Mouse (Mus musculus) kidney, postnatal 25 days (tissue): Measurements from ENCODE around the gene Inppl1.

Source experiments
- DNase-seq, 2 experiments: peaks; one replicate each; pipeline ENCODE4 v3.0.0; 2021; ENCODE audit warnings: mixed read lengths in 2 of 2

Gene Inppl1

GRCm38 (mm10) chr7:101837154-101837605, 849 bp downstream of the Inppl1 start:
- peak in 1 of 2 experiments; percentile 29 for DNase-seq

- peak; percentile 83 to 87 for DNase-seq
Measured at GRCm38 (mm10) chr7:101836271-101837153, 1.5 kb downstream of the Inppl1 start.

DNA sequence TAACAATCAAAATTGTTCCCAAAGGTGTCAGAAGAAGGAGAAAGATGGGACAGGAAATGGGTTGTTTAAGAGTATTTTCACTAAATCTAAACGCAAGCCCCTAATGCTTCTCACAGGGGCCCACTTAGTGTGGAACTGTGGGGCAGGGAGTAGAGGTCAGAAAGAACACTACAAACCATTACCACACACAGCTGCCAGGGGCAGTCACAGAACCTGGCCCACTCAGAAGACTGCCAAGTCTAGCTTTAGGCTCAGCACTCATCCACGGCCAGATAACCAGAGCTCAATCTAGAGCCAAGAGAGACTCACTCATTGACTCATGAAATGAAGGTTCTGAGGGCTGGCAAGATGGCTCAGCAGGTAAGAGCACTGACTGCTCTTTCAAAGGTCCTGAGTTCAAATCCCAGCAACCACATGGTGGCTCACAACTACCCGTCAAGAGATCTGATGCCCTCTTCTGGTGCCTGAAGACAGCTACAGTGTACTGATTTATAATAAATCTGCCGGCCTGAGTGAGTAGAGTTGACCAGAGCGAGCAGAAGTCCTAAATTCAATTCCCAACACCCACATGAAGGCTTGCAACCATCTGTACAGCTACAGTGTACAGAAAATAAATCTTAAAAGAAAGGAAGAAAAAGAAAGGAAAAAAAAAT, 2.4 kb downstream of the Inppl1 start:
- DNase-seq, result no peak

GRCm38 (mm10) chr7:101834903-101835302, 3.1 kb downstream of the Inppl1 start:
- no peak for DNase-seq

- DNase-seq, result no peak
Measured at GRCm38 (mm10) chr7:101833916-101834584, 4.0 kb downstream of the Inppl1 start.

- no peak for DNase-seq
Measured at GRCm38 (mm10) chr7:101833352-101833751, 4.7 kb downstream of the Inppl1 start.

DNA sequence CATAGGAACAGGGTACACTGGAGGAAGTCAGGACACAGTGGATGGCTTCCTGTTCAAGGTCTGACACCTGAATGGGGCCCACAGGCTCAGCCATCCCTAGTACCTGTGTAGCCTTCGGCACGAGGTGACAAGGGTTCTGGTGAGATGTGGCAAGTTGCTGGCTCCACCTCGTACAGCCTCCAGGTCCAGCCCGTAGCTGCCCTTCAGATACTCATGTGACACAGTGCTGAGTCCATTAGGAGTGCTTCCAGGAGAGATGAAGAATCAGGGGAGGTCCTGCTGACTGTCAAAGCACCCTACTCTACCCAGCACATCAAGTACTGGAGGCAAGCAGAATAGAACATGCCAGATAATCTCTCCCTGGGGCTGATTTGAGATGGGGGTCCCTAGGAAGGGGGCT, 5.7 kb downstream of the Inppl1 start:
- peak in 1 of 2 experiments; percentile 29 for DNase-seq

- DNase-seq, result no peak
Measured at GRCm38 (mm10) chr7:101831437-101831836, 6.6 kb downstream of the Inppl1 start.

- no peak for DNase-seq
Measured at GRCm38 (mm10) chr7:101830373-101830772, 7.7 kb downstream of the Inppl1 start.

GRCm38 (mm10) chr7:101823758-101824630, 14.0 kb downstream of the Inppl1 start:
- peak; percentile 63 to 89 for DNase-seq

GRCm38 (mm10) chr7:101822836-101823757, 14.9 kb downstream of the Inppl1 start:
- DNase-seq, result peak; percentile 66 to 84

- peak; percentile 47 to 76 for DNase-seq
Measured at GRCm38 (mm10) chr7:101821571-101822501, 16.2 kb downstream of the Inppl1 start.

- peak in 1 of 2 experiments; percentile 48 for DNase-seq
Measured at GRCm38 (mm10) chr7:101820295-101821030, 17.6 kb downstream of the Inppl1 start.

- no peak for DNase-seq
Measured at GRCm38 (mm10) chr7:101817861-101818401, 20.1 kb downstream of the Inppl1 start, which contains the start of gene Phox2a. Gene Phox2a, plus strand, starts transcription at chr7:101818313.

DNA sequence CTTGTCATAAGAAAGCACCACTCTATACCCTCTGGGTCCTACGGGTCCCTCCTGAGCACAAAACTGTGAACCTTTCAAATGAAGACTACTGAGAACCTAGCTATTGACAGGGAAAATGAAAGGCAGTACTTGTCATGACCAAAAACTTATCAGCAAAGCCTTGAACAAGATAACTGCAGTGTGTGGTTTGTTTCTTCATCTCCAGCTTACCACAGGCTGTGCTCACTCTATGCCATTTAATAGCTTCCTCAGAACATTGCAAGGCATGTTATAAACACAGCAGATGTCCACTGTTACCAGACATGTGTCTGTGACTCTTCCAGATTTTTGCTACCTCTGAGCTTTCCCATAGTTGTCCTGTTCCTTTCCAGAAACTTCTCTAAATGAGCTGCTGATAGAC, 61.0 kb downstream of the Inppl1 start:
- DNase-seq, result no peak

GRCm38 (mm10) chr7:101772687-101773086, 65.3 kb downstream of the Inppl1 start:
- no peak for DNase-seq
